Mouse (Mus musculus) embryo, embryonic 10.5 days (tissue): Measurements from ENCODE around the gene Cd177.
"Not testable (repeated sequence)": the region's sequence is repeated elsewhere in the genome, so short reads cannot be mapped to it uniquely, and the experiment has no call there.

Experiments
- DNase-seq: peaks from one replicate; pipeline ENCODE4 v3.0.0-alpha.2; 2015; ENCODE audit warnings: low spot score

Cd177 gene

DNA sequence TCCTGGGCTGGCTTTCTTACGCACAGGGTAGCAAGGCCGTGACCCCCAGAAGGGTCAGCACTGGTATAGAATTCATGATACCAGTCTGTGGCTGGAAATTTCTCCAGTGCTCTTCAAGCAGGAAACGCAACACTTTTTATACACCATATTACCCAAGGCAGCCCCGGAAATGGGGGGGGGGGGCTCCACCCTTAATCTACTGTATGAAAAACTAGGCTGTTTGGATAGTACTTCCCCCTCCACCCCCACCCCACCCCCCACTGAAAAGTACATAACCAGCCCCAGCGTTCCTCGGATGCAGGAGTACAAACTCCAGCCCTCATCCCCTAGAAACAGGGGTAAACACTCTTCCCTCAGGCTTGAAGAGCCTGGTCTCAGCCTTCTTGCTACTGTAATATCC lies at the start of gene Cd177:
Cd177 (minus strand) TSS at position 101 of the 400 bp plus-strand sequence.
- DNase-seq: no peak

DNA sequence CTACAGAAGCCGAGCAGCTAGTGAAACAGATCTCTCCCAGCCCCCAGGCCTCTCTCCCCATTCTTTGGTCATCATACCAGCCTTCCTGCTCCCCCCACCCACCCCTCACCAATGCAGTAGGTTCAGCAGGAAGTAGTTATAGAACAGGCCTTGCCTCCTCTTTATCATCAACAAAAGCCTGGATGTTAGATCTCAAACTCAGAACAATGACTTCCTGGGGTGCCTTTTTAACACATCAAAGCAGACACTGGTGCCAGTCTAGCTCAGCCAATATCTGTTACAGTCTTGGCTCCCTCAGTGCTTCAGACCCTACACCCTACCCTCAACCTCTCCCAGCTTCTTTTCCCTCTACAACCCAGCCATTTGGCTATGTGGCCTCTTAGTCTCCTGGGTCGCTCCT lies 48.9 kb upstream of the Cd177 start:
- DNase-seq: no peak

DNA sequence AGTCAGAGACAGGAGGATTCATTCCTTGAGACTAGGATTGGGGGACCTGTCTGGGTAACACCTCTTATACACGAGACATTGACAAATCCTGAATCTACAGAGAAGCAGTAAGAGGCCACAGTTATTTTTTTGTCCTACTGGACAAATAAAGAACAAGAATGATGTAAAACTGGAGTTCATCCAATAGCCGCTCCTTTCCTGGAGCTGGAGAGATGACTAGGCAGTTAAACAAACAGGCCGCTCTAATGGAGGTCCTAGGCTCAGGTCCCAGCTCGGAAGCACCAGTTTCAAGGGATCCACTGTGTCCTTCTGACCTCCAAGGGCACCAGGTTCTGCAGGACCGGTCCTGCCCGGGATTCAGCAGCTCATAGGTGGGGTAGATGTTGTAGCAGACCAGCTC lies 44.7 kb upstream of the Cd177 start:
- no peak for DNase-seq

DNA sequence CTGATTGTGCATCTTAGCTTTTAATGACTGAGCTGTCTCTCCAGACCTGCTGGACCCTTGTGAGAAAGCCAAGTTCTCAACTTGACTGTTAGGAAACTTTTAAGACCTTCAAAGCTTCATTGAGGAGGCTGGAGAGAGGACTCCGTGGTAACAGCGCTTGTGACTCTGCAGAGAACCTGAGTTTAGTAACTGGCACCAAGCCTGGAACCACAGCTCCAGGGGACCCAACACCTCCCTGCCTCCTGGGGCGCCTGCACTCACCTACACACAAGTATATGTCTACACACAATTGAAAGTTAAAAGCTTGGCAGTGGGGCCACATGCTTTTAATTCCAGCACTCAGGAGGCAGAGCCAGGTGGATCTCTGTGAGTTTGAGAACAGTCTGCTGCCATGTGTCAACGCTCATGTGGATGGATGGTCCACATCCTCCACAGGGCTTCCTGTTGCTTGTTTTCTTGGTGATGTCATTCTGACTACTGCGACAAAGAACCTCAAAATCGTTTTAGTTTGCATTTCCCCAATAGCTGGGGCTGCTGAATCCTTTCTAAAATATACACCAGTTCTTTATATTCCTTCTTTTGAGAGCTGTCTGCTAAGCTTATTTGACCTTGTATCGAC lies 42.1 kb upstream of the Cd177 start:
- DNase-seq: no peak

DNA sequence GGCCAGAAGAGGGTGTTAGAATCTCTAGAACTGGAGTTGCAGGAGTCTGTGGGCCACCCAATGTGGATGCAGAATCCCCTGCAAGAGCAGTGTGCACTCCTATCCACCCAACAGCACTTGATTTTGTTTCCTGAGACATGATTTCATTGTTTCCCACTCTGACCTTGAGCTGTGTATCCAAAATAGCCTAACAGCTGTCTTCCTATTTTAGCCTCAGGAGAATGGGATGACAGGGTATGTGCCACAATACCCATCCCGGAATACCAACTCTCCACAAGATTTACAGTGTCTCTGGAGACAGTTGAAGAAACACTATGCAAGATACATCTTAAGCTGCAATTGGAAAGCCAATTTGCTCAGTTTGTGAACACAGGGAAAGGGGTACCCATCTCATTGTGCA lies 37.8 kb upstream of the Cd177 start:
- DNase-seq: no peak

DNA sequence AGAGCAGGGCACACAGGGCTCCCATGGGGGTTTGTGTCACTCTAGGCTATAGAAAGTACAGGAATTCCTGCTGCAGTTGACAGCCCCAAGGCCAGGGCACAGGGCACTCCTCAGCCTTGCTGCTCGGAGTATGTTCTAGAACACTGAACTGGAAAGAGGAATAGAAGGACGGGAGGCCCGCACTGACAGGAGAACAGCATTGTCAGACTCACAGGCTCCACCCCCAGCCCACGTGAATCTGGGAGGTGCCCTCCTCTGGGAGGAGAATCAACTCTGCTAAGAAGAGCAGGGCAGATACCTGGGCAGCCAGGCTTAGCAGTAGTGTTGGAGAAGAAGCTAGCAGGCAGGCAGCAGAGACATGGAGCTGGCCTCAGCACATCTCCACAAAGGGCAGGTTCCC lies 16.8 kb upstream of the Cd177 start, which contains the start of gene Ceacam10:
Ceacam10 (plus strand) TSS at position 289 of the 400 bp plus-strand sequence.
- not testable (repeated sequence) for DNase-seq

DNA sequence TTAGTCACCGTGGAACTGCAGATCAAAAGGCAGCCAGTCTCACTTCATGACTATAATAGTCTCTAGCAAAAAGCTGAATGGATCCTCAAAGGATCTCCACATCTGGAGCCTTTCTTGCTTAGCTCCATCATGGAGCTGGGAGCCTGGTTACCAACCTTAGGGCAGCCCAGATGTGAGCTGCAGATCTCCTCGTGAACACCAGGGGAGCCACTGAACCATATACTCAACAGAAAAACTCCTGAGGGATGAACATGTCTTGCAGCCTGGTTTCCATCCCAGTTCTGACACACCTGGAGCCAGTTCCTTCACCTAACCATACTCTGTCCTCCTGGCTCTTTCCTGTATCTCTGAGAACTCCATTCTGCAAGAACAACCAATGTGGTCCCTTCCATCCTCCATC lies 16.0 kb upstream of the Cd177 start:
- no peak for DNase-seq

DNA sequence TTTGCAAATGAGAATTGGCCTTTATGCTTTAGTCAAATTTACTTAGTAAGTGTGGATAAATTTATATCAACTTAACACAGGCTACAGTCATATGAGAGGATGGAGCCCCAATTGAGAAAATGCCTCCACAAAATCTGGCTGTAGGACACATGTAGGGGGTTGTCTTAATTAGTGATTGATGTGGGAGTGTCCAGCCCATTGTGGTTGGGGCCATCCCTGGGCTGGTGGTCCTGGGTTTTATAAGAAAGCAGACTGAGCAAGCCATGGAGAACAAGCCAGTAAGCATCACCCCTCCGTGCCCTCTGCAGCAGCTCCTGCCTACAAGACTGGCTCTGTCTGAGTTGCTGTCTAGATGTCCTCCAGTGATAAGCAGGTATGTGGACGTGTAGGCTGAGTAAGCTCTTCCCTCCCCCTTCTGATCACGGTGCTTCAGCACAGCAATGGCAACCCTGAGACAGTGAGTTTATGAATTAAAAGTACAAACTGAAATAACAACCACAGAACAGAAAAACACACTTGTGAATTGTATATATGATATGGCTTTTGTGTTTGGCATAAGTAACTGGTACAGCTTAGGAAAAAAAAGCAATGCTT lies 13.9 kb upstream of the Cd177 start:
- DNase-seq: no peak

DNA sequence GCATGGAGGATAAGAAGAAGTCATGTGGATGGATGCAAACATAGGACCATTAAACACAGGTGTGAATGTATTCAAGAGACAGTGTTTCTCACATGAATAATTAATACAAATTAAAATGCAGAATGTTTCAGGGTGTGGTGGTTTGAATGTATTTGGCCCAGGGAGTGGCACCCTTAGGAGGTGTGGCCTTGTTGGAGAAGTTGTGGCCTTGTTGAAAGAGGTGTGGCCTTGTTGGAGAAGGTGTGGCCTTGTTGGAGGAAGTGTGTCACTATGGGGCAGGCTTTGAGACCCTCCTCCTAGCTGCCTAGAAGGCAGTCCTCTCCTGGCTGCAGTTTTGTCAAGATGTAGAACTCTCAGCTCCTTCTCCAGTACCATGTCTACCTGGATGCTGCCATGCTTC lies 11.2 kb upstream of the Cd177 start:
- DNase-seq: no peak

DNA sequence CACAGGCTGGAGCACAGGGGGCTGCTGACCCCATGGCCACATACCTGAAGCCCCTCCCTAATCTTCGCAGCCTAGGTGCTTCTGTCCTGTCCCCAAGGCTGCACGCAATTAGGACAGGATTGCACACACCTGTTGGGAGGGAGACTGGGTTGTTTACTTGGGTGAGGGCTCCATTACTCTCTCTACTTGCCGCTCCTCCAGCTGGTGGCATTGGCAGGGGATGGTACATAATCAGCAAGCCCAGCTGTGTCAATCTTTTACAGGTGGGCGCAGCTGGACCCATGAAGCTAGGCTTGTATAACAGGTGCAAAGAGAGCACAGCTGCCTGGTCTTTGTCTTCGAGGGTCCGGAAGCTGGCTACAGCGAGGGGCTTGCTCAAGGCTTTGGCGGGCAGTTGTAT lies 2.5 kb upstream of the Cd177 start:
- no peak for DNase-seq

DNA sequence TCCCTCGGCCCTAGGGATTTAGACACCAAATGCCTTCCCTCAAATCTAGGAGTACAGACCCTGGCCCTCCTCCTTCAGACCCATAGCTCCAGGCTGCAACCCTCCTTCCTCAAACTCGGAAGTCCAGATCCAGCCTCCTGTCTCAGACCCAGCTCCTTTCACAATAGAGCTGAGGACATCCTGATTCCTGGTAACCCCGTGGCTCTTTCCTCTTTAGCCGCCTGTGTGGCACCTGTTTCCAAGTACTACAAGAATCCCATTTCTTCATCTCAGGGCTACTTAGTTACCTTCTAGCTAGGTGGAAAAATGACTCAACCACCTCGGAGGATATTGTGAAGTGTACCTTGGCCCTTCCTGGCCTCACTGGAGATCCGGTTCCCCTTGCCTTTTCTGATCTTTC lies 1.1 kb upstream of the Cd177 start:
- no peak for DNase-seq

DNA sequence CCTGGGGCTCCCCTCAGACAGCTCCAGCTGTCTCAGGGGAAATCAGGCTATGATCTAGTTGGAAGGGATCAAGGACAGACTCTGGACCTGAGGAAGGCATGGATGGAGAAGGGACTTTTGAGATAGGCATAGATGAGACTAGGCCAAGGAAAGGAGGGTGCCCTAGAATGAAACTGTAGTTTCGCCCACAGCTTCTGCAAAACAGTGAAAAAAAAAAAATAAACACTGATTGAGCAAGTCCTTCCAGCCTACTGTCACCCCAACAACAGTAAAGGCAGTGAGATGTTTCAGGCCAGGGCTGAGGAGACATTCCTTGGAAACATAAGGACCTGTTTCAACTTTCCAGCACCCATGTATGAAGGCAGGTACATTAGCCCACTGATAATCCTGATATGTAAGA lies 1.6 kb downstream of the Cd177 start:
- no peak for DNase-seq

DNA sequence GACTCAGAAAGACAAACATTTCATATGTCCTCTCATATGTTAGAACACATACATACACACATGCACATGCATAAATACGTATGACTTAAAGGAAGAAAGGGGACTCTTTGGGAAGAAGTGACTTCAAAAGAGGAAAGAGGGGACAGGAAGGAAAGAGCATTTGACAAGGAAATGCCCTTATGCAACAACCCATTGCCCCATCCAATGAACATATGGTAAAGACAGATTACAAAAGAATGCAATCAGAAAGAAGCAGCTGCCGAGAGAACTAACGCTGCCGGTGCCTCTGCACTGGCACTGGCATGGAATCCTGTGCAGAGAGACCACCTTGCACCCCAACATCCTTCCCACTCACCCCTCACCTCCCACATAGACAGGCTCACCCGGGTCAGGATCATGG lies 6.6 kb downstream of the Cd177 start:
- no peak for DNase-seq

DNA sequence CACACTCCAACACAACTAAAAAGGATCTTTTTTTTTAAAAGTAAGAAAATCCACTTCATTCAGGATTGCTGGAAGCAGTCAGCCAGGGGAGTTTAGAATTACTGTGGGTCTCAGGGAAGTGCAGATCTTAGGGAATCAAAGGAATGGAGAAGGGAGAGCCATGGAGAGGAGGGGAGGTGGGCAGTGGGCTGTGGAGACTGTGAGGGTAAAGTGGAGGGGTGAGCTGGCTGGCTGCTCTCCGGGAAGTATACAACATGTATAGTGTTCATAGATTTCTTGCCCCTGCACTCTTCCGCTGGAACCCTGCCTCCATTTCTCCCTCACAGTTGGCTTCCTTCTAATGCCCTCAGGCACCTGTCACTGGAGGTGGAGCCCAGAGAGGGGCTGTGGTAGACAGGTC lies 8.5 kb downstream of the Cd177 start:
- no peak for DNase-seq

DNA sequence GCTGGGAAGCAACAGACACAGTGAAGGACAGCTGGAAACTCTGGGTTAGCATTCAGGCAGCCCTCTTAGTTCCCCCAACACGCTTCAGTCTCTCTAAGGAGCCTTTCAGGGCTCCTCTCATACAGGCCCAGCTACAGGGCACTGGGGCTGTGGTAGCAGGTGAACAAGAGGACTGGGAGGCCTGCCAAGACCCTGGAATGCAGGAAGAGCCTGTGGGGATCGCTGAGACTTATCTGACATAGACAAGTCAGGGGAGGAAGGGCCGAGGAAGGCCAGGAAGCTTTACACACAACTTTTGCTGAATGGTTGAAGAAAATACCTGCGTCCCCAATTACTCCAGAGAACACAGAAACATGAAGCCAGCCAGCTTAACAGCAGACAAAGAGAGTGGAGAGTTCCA lies 9.4 kb downstream of the Cd177 start:
- no peak for DNase-seq

DNA sequence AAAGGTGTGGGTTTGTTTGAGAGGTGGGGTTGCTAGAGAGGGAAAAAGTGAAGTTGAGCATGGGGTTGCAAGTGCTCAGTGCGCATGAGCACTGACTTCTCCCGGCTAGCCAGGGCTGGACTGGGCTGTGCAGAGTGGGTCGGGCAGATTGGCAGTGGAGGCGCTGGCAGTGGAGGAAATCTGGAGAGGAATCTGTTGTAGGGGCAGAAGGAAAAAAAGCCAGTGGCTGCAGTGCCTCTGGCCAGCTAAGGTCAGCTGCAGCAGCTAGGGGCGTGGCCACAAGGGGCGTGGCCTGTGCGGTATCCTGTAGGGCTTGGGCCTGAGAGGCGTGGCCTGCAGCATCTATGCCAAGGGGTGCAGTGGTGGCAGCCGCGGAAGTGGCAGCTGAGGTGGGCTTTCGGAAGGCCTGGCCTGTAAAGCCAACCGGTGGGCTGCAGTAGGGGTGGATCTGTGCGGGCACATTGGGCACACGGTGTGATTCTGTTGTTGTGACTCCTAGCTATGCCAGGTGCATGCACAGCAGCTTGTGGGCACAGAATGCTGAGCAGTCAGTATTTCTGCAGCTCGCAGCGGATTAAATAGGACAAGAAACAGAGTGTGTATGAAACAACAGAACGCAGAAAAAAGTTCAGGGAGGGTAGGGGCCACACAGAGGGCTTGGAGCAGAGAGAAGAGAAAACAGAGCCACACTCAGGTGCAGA lies 24.0 kb downstream of the Cd177 start:
- peak; percentile 70 for DNase-seq

DNA sequence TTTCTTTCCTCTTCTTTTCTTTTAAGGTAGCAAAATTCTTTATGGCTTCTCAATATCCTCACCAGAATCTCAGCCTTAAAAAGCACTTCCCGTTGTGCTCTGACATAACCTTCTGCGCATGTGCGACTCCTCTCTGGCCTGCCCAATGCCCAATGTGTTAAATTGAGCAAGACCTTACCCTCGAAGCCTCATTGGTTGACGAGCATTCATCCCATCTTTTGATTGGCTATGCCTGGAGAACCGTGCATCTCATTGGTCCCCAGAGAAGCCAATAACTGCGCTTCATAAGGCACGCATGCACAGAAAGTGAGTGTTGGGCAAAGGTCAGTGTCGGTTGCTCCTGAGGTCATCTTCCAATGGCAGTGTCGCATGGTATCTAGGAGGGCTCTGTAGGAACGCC lies 33.3 kb downstream of the Cd177 start, which contains the start of gene Gm4763:
Gm4763 (minus strand) TSS at position 101 of the 400 bp plus-strand sequence.
- DNase-seq: not testable (repeated sequence)

DNA sequence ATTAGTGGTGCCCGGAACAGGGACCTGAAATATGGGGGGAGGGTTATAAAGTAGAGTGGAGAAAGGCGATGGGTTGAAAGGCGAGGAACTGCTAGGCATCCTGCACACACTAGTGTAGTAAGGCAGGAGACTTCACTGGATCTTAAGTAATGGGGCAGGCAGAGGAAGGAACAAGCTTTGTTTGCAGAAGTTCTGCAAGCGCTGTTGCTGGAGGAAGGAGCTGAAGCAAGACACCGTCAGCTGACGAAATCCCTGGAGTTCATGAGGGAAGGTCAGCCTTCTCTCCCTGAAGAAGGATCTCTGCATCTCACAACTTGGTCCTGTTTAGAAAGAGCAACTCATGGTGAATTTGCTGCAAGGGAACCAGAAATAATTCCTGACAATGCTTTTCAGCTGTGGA lies 45.1 kb downstream of the Cd177 start:
- no peak for DNase-seq

DNA sequence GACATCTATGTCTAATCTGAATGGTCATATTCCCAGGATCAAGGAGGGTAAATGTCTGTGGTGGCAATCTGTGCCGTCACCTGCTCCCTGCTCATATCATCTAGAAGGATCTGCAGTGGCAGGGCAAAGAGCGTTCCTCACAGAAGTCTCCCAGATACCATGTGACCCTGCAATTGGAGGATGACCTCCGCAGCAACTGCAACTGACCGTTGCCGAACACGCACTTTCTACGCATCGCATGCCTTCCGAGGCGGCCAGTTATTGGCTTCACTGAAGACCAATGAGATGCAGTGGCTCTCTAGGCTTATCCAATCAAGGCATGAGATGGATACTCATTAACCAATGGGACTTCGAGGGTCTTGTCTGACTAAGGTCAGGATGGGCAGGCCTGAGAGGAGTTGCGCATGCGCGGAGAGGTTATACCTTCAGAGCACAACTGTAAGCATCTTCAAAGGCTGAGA lies 51.2 kb downstream of the Cd177 start, which contains the start of gene BC049730:
BC049730 (plus strand) TSS at position 411 of the 461 bp plus-strand sequence.
- DNase-seq: no peak

DNA sequence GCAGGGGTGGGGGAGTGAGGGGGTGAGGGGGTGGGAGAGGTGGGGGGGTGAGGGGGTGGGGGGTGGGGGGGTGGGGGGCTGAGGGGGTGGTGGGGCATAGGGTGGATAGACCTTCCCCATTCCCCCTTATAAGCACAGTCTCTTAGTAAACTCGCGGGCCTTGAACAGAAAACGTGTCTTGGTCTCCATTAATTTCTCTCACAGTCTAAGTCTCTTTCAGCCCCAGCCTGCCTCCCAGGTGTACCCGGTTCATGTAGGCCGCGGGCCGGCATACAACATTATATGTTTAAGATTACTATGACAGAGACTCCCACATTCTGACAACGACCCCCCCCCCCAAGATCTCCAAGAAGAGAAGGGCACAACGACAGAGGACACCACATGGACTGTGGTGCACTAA lies 57.3 kb downstream of the Cd177 start:
- DNase-seq: not testable (repeated sequence)

DNA sequence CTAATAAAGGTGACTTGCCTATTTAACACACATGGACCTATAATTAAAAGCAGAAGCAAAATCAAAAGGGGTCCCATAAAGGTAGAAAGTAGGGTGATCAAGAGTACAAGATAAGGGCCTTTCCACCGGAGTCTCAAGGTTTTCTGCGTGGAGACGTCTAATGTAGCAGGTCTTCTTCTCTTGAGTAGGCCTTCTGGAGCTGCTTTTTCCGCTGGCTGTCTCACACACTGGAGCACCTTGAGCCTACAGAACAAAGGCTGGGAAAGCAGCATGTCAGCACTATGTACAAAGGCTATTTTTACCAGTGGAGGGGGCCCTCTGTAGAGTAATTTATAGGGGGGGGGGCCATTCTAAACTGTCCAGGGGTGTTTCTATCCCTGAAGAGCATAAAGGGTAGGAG lies 62.2 kb downstream of the Cd177 start:
- not testable (repeated sequence) for DNase-seq
